Mouse (Mus musculus): ENCODE data around the gene Ttc1. TPM values are rescaled to one million over a fixed set of nuclear protein-coding genes. Genes with fewer than 3 reads are reported as not detected.

Ttc1 gene
- polyA plus RNA-seq (2015; fragmentation: Nextera tagmentation; extraction: Ambion mirVana), result 52.9 and 54.9 TPM in 2 replicates

DNA sequence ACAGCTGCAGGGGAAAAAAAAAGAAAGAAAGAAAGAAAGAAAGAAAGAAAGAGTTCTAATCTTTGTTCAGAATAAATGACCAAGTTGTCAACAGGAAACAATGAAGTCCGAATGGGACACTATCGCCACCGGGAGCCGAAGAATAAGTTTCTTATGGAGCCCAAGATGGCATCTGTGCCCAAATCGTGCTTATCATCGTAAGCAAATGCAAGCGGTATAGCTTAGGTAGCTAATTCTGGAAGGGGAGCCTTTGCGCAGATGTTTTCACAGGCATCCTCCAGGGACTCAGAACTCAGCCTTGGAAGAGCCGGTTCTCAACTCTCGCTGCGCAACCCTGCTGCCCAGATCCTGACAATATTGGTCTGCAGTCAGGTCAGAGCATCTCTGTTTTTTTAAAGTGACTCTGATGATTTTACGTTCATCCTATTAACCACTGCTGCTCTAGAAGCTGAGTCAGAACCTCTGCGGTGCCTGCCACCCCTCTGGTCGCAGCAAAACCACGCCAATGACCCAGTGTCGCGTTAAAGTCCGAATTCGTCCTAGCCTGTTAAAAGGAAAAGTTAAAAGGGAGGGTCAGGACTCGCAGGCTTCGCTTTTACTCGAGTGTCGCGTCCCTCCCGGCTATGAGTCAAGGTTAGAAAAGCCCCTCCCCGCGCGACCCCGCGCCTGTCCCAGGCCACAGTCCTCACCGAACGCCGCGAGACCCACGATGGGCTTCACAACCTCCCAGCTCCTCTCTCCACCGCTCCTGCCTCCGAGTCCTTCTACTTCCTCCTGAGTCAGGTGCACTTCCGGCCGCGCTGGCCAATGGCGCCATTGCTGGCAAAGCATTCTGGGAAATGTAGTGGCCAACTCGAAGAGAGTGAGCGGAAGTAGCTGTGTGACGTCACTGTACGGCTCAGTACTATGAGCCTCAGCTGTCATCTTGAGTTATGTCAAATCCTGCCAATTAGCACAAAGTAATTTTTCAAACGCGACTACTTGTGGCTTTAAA lies at the start of gene Ttc1:
Gene Ttc1, minus strand, starts transcription at position 776 of the 994 bp plus-strand sequence.

DNA sequence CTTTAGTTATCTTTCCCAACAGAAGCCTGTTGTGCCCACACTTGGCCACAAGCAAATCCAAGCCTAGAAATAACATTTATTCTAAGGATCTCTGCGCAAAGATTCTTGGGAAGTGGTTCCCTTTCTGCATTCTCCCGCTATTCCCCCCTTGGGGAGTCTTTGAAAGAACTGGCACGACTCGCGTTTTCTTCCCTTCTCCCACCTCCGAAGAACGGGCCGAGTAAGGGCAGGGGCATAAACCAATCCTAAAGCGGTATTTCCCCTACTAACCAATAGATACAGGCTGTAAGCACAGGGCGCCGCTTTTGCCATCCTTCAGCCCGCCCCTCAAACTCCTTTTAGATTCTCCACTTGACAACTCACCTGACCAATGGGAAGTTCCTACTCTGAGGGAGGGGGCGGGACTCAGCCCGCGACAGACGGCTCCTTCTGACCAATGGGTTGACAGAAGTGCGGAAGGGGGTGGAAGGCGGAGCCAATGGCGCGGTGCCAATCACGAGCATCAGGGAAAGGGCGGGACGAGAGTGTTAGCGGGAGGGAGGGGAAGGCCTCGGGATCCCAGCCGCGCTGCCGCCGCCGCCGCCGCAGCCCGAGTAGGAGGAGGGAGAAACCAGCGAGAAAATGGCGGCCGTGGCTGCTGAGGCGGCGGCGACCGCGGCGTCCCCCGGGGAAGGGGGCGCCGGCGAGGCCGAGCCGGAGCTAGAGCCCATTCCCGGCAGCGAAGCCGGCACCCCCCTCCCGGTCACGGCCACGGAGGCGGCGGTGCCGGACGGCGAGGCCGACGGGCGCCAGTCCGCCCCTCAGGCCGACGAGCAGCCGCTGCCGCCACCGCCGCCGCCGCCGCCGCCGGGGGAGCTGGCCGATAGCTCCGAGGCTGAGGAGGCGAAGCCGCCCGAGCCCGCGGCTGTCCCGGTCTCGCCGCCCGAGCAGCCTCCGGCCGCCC lies 66.1 kb downstream of the Ttc1 start, which contains the start of gene Pwwp2a:
Gene Pwwp2a, plus strand, starts transcription at position 527 of the 943 bp plus-strand sequence.

Other genes with a start within 250 kb of the Ttc1 start
- 10.1 and 12.0 TPM in 2 replicates for gene Ccnjl, start 219.2 kb downstream of the Ttc1 start, polyA plus RNA-seq (2015; fragmentation: Nextera tagmentation; extraction: Ambion mirVana)
- 3.6 TPM in 2 replicates for gene 4933415A04Rik, start 161.0 kb downstream of the Ttc1 start, polyA plus RNA-seq (2015; fragmentation: Nextera tagmentation; extraction: Ambion mirVana)
- gene Fabp6, start 146.5 kb downstream of the Ttc1 start, polyA plus RNA-seq (2015; fragmentation: Nextera tagmentation; extraction: Ambion mirVana), result 1.5 and 1.9 TPM in 2 replicates
- gene Pwwp2a, start 66.0 kb downstream of the Ttc1 start, polyA plus RNA-seq (2015; fragmentation: Nextera tagmentation; extraction: Ambion mirVana), result 11.4 and 12.4 TPM in 2 replicates
- gene Adra1b, start 153.2 kb upstream of the Ttc1 start, polyA plus RNA-seq (2015; fragmentation: Nextera tagmentation; extraction: Ambion mirVana), result 0.46 and 0.58 TPM in 2 replicates

Measured in urinary bladder, postnatal 0 days (tissue).